Mouse (Mus musculus): ENCODE measurements around the gene Ern1. TPM values are rescaled to one million over a fixed set of nuclear protein-coding genes. Genes with fewer than 3 reads are reported as not detected.
A peak's percentile ranks its signal among the peaks of the same experiment; 100 is the strongest.

Gene Ern1
- polyA plus RNA-seq, 1 experiment from 2014 or later = 7.5 TPM

DNA sequence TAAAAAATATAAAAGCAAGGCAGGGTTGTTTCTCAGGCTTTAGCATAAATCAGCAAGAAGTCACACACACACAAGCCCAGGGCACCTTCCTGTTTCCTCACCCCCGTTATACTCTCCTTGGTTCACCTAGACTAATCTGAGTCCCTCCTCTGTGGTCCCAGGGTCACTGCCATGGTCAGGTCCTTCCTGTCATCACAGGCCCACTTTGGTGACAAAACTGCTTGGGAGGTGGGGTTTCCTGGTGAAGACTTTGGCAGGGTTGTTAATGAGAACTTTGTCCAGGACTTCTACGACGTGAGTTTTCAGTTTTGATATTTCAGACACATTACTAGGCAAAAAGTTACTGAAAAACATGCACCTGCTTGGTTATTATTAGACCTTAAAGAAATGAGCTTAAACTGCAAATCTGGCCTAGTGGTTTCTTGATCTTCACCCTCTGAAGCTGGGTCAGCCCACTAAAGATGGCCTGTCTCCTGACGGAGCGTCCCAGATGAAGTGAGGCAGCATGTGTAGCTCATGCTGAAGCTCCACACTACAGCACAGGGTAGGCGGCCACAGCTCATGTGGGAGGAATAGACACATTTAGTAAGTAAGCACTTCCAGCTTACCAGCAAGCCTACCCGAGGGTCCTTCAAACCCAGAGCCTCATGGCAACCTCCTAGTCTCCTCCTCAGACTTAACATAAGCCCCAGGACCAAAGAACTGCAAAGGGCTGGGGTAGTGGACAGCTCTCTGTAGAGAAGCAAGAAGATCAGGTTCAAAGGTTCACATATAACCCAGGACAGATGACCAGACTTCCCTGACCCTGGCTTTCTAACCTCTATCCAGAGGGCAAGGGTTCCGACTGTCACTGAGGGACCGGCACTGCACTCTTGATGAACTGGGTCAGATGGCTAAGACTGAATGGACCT is 7.8 kb downstream of the Ern1 start:
- no peak overlapping the region for H3K27ac ChIP-seq
- H3K4me1 ChIP-seq = 0 out of 2 replicates have a peak, but pooled peaks cover 3% of the 10 kb centered on the region
- no peaks in the 10 kb centered on the region for H3K27me3 ChIP-seq
- H3K36me3 ChIP-seq = no peaks in the 10 kb centered on the region
- no peak overlapping the region for H3K4me2 ChIP-seq
- WGBS = 75% methylated on average over 9 of the region's 9 CpGs
- H3K4me3 ChIP-seq = no peak overlapping the region
- H3K9ac ChIP-seq = no peak overlapping the region
- no peaks in the 10 kb centered on the region for H3K9me3 ChIP-seq
- no peak for ATAC-seq (ENCODE audit: insufficient number of reproducible peaks, insufficient read depth, low FRiP score, low TSS enrichment, low read depth)

DNA sequence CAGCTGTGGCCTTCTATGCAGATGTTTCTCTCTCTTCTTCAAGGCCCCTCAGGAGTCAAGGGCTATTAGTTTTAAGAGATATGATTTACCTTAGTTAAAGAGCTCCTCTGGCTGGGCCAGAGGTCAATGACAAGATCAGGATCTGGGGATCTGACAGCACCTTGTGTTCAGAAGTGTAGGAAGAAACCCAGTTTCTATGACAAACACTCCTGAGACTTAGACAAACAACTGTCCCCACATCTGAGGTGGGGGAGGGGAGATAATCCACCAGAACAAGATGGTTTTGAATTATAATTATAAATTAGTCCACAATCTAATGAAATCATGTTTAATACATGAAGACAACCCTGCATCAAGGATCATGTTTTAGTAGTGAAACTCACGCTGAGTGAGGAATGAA is 8.9 kb downstream of the Ern1 start:
- Histone ChIP-seq H3K9me3 (no peaks in the 10 kb centered on the region), H3K4me1 (0 out of 2 replicates have a peak, but pooled peaks cover 3% of the 10 kb centered on the region), H3K4me2 (no peak overlapping the region), H3K27ac (no peak overlapping the region), H3K9ac (no peak overlapping the region), H3K4me3 (no peak overlapping the region), H3K27me3 (no peaks in the 10 kb centered on the region), H3K36me3 (no peaks in the 10 kb centered on the region)
- ATAC-seq (ENCODE audit: insufficient number of reproducible peaks, insufficient read depth, low FRiP score, low TSS enrichment, low read depth) = no peak
- 29% methylated on average over 1 of the region's 1 CpGs for WGBS

DNA sequence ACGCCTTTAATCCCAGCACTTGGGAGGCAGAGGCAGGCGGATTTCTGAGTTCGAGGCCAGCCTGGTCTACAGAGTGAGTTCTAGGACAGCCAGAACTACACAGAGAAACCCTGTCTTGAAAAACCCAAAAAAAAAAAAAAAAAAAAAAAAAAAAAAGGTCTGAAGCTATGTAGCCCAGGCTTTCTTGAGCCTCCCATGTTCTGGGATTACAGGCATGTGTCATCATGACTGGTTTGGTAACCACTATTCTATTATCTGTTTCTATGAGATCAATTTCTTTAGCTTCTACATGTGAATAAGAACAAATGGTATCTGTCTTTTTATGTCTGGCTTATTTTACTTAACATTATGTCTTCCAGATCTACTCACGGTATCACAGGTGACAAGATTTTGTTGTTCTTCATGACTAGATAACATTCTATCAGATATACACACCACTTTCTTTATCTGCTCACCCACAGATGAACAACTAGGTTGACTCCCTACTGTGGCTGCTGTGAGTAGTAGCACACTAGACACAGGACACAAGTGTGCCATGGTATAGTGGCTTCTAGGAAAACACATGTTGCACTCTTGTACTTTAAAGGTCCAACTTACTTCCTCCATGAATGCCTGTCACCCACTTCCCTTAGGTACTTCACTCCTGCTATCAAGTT is 10.0 kb downstream of the Ern1 start:
- Histone ChIP-seq H3K36me3 (no peaks in the 10 kb centered on the region), H3K4me3 (no peak overlapping the region), H3K4me2 (no peak overlapping the region), H3K27ac (no peak overlapping the region), H3K4me1 (0 out of 2 replicates have a peak, but pooled peaks cover 3% of the 10 kb centered on the region), H3K9ac (no peak overlapping the region), H3K27me3 (no peaks in the 10 kb centered on the region), H3K9me3 (no peaks in the 10 kb centered on the region)
- 97% methylated on average over 4 of the region's 4 CpGs for WGBS
- no peak for ATAC-seq (ENCODE audit: insufficient number of reproducible peaks, insufficient read depth, low FRiP score, low TSS enrichment, low read depth)

DNA sequence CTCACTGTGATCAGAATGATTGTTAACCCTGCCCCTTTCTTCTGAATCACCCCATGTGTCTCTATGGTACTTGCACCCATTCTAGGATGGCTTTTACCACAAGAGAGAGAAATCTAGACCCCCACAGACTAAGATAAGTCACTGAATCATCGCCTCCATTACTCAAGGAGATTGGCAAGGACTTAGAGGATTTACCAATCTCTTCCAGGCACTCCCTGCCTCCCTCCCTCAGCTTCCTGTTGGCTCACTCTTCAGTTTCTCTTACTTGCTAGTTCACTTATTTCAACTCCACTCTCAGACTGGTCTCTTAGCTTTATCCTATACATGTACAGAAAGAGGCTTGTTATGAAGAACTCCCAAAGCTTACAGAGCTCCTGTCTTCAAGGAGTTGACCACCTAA is 12.3 kb downstream of the Ern1 start:
- no peak overlapping the region for H3K27ac ChIP-seq
- no peak overlapping the region for H3K9ac ChIP-seq
- H3K4me2 ChIP-seq = no peak overlapping the region
- H3K4me1 ChIP-seq = peaks cover 7% of the 10 kb centered on the region
- H3K4me3 ChIP-seq = no peak overlapping the region
- H3K36me3 ChIP-seq = no peaks in the 10 kb centered on the region
- ATAC-seq (ENCODE audit: insufficient number of reproducible peaks, insufficient read depth, low FRiP score, low TSS enrichment, low read depth) = no peak
- H3K9me3 ChIP-seq = no peaks in the 10 kb centered on the region
- WGBS = 89% methylated on average over 1 of the region's 1 CpGs
- no peaks in the 10 kb centered on the region for H3K27me3 ChIP-seq

GRCm38 (mm10) chr11:106471629-106472028 is 16.0 kb downstream of the Ern1 start:
- Histone ChIP-seq H3K36me3 (no peaks in the 10 kb centered on the region), H3K4me1 (peaks cover 4% of the 10 kb centered on the region), H3K4me3 (no peak overlapping the region), H3K9ac (no peak overlapping the region), H3K27me3 (no peaks in the 10 kb centered on the region), H3K9me3 (no peaks in the 10 kb centered on the region), H3K27ac (no peak overlapping the region), H3K4me2 (no peak overlapping the region)
- WGBS = 89% methylated on average over 1 of the region's 1 CpGs
- ATAC-seq (ENCODE audit: insufficient number of reproducible peaks, insufficient read depth, low FRiP score, low TSS enrichment, low read depth) = no peak

DNA sequence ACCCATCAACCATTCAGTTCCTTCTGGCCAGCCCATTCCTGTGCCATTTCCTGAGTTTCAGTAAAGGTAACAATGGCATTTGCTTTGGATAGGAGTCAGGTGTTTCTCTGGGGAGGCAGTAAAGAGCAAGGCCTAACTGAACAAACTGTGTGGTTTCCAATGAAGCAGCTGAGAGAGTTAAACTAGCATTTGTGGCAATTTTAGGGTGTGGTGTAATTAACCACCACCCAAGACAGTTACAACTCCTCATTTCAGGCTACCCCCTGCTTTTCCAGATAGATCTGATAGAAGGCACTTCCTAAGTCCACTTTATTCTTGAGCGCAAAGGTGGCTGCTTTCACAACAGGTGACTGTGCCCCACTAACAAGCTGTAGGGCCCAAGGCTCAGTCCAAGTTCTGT is 19.1 kb downstream of the Ern1 start:
- Histone ChIP-seq H3K9ac (no peak overlapping the region), H3K4me3 (no peak overlapping the region), H3K9me3 (no peaks in the 10 kb centered on the region), H3K4me1 (peaks cover 9% of the 10 kb centered on the region), H3K36me3 (no peaks in the 10 kb centered on the region), H3K27ac (no peak overlapping the region), H3K27me3 (no peaks in the 10 kb centered on the region), H3K4me2 (no peak overlapping the region)
- no peak for ATAC-seq (ENCODE audit: insufficient number of reproducible peaks, insufficient read depth, low FRiP score, low TSS enrichment, low read depth)
- 100% methylated on average over 1 of the region's 1 CpGs for WGBS

GRCm38 (mm10) chr11:106465932-106466331 is 21.7 kb downstream of the Ern1 start:
- 85% methylated on average over 4 of the region's 4 CpGs for WGBS
- Histone ChIP-seq H3K4me2 (no peak overlapping the region), H3K4me1 (peaks cover 9% of the 10 kb centered on the region), H3K9ac (no peak overlapping the region), H3K4me3 (no peak overlapping the region), H3K27me3 (no peaks in the 10 kb centered on the region), H3K27ac (no peak overlapping the region), H3K9me3 (no peaks in the 10 kb centered on the region), H3K36me3 (no peaks in the 10 kb centered on the region)
- no peak for ATAC-seq (ENCODE audit: insufficient number of reproducible peaks, insufficient read depth, low FRiP score, low TSS enrichment, low read depth)

GRCm38 (mm10) chr11:106465545-106465903 is 22.1 kb downstream of the Ern1 start:
- Histone ChIP-seq H3K27me3 (no peaks in the 10 kb centered on the region), H3K27ac (no peak overlapping the region), H3K9ac (no peak overlapping the region), H3K4me1 (peaks cover 5% of the 10 kb centered on the region; the same call in 1 of the 2 replicates), H3K4me2 (no peak overlapping the region), H3K9me3 (no peaks in the 10 kb centered on the region), H3K4me3 (no peak overlapping the region), H3K36me3 (no peaks in the 10 kb centered on the region)
- WGBS = 93% methylated on average over 1 of the region's 1 CpGs
- no peak for ATAC-seq (ENCODE audit: insufficient number of reproducible peaks, insufficient read depth, low FRiP score, low TSS enrichment, low read depth)

GRCm38 (mm10) chr11:106464681-106465544 is 22.7 kb downstream of the Ern1 start:
- ATAC-seq (ENCODE audit: insufficient number of reproducible peaks, insufficient read depth, low FRiP score, low TSS enrichment, low read depth) = no peak
- no peaks in the 10 kb centered on the region for H3K36me3 ChIP-seq
- 70% methylated on average over 4 of the region's 4 CpGs for WGBS
- H3K9ac ChIP-seq = no peak overlapping the region
- H3K4me2 ChIP-seq = no peak overlapping the region
- H3K27me3 ChIP-seq = no peaks in the 10 kb centered on the region
- H3K27ac ChIP-seq = 0 out of 2 replicates have a peak overlapping the region, but pooled peaks have one; percentile 16
- no peaks in the 10 kb centered on the region for H3K9me3 ChIP-seq
- no peak overlapping the region for H3K4me3 ChIP-seq
- 0 out of 2 replicates have a peak, but pooled peaks cover 5% of the 10 kb centered on the region for H3K4me1 ChIP-seq

DNA sequence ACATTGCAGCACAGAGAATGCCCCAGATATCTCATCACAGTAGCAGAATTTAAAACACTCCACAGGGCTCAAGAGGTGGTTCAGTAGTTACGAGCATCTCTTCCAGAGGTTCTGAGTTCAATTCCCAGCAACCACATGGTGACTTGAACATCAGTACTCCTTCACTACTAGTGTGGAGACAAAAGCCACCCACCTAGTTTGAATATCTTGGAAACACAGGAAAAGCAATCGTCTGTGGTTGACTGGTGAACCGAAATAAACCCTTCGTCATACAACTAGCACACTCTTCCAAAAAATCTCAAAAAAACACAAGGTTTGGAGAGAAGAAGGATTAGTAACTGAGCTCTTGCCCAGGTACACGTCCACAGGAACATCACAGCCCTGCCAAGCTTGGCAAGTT is 23.8 kb downstream of the Ern1 start:
- no peaks in the 10 kb centered on the region for H3K36me3 ChIP-seq
- no peaks in the 10 kb centered on the region for H3K9me3 ChIP-seq
- WGBS = 73% methylated on average over 5 of the region's 5 CpGs
- no peak overlapping the region for H3K9ac ChIP-seq
- no peak overlapping the region for H3K27ac ChIP-seq
- H3K4me1 ChIP-seq = 0 out of 2 replicates have a peak, but pooled peaks cover 5% of the 10 kb centered on the region
- H3K27me3 ChIP-seq = no peaks in the 10 kb centered on the region
- H3K4me3 ChIP-seq = no peak overlapping the region
- no peak overlapping the region for H3K4me2 ChIP-seq
- ATAC-seq (ENCODE audit: insufficient number of reproducible peaks, insufficient read depth, low FRiP score, low TSS enrichment, low read depth) = no peak

GRCm38 (mm10) chr11:106462309-106462708 is 25.3 kb downstream of the Ern1 start:
- ATAC-seq (ENCODE audit: insufficient number of reproducible peaks, insufficient read depth, low FRiP score, low TSS enrichment, low read depth) = no peak
- H3K4me1 ChIP-seq = 0 out of 2 replicates have a peak, but pooled peaks cover 5% of the 10 kb centered on the region

More at GRCm38 (mm10) chr11:106462309-106462708, 25.3 kb downstream of the Ern1 start:
- Histone ChIP-seq H3K4me2 (no peak overlapping the region), H3K36me3 (no peaks in the 10 kb centered on the region), H3K9me3 (no peaks in the 10 kb centered on the region), H3K27ac (no peak overlapping the region), H3K27me3 (no peaks in the 10 kb centered on the region), H3K9ac (no peak overlapping the region), H3K4me3 (no peak overlapping the region)
- WGBS = 68% methylated on average over 3 of the region's 3 CpGs
